Mouse (Mus musculus) cerebellum, adult 11 months (tissue): Measurements from ENCODE around the gene Dpp9.

Source experiments
- DNase-seq: peaks from one replicate; pipeline ENCODE4 v3.0.0; 2022

The Dpp9 gene

DNA sequence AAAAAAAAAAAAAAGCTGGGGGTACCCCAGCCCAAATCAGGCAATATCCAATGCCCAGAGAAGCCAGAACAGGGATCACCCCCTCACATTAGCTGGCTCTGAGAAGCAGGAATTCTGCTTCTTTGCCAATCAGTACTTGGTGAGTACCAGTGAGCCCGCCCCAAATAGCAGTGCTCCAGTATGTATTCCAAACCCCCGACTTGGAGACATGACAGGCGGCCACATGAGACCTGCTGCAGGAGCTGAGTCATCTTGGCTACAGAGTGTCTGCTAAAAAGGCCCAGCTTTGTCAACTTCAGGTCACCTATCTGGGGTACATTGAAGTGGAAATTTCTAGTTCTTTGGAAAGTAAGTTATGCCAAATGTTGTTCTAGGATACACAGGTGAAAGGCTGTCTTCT lies 7.9 kb upstream of the Dpp9 start:
- no peak for DNase-seq

DNA sequence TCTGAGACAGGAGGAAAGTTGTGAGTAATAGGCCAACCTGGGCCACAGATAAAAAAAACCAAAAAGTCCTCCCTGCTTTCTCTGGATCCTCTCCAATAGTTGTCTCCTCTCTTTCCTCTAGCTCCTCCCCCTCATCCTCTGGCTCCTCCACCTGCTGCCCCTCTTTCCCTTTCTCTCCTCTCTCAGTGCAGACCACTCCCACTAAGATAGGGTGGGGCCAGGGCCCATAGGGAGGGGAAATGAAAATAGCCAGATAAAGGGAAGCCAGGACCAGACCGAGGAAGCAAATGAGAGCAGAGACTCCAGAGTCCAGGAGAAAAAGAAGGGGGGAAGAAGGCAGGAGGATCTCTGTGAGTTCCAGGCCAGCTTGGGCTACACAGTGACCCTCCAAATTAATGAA lies 6.2 kb upstream of the Dpp9 start:
- DNase-seq: no peak

DNA sequence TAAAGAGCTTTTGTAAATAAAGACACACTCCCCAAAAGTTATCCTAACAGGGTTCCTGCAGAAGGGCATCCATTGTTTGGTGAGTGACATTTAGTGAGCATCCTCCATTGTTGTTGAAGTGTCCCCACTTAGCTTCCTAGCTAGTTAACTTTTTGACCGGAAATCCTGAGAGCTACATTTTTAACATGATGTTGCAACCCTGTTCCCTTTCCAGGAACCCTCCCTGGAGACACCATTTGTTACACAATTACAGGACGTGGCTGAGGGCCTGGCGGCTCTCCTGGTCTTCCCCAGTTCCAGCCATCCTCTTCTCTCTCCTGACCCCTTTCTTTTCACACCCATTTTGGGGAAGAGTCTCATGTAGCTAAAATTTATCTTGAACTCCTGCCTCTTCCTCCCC lies 1.1 kb upstream of the Dpp9 start:
- DNase-seq: no peak

DNA sequence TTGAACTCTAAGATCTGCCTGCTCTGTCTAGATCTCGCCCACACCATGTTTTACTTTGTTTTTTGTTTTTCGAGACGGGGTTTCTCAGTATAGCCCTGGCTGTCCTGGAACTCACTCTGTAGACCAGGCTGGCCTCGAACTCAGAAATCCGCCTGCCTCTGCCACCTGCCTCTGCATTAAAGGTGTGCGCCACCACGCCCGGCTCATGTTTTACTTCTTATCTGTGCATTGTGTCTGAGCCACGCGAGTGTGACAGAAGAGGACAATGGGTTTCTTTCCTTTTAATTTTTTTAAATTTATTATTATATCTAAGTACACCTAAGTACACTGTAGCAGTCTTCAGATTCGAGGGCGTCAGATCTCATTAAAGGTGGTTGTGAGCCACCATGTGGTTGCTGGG lies 546 bp upstream of the Dpp9 start:
- no peak for DNase-seq

DNA sequence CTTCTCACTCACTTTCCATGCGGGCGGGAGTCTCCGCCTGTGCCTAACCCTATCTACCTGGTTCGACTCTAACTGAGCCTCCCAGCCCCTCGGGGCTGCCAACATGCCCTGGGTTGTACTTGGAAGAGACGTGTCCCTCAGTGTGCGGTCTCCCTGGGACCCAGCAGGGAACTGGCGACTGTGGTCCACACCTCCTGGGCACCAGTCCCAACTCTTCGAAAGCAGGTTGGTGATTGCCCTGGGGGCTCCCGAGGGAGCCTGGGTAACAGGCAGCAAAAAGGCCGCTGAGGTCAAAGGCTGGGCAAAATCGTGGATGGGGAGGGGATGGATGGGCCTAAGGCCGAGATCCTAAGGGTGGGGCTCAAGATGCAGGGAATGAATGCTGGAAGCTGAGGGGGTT lies 1.0 kb downstream of the Dpp9 start:
- DNase-seq: peak; percentile 45

DNA sequence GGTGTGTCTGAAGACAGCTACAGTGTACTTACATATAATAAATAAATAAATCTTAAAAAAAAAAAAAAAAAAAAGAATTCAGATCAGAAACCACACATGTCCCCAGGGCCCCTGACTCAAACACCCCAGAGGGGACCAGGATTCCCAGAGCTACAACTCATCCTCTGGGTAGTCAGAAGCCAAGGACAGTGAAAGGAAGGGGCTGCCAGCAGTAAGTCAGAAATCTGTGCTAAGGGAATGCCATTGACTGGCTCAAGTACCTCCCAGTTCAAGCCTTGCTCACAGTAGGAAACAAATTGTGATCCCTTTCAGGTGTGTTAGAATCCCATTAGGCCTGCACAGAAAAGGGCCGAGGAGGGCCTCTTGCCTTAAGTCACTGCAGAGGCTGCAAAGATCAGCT lies 4.5 kb downstream of the Dpp9 start:
- DNase-seq: no peak

DNA sequence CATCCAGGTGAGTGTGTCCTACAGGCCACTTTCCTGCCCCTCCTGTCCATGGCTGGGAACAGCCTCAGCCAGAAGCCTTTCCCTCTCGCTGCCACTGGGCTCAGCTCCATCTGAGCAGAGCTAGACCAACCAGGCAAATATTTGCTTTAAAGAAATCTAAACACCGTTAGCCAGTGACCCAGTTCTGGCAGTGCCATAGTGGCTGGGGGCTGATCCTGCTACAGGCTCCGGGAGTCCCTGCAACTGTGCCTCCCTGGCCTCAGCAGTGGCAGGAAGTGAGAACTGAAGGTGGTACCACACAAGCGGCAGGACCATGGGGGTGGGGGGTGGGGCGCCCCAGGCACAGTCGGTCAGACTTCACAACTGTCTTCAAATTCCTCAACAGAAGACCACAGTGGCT lies 6.0 kb downstream of the Dpp9 start:
- no peak for DNase-seq

DNA sequence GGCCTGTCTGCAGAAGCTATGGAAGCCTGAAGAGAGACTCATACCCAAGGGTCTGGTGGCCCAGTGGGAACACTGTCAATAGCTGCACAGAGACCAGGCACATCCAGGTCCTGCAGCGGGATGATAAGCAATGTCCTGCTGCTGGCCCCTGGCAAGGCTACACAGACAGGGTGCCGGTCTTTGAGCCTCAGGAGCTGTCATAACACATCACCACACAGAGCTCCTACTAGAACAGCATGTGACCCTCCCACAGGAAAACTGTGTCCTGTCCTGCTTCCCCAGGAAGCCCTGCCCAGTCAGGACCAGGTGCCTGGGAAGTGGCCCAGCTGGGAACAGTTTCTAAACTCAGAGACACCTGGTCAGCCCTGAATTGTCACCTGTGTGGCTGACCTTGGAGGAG lies 7.6 kb downstream of the Dpp9 start:
- DNase-seq: no peak

DNA sequence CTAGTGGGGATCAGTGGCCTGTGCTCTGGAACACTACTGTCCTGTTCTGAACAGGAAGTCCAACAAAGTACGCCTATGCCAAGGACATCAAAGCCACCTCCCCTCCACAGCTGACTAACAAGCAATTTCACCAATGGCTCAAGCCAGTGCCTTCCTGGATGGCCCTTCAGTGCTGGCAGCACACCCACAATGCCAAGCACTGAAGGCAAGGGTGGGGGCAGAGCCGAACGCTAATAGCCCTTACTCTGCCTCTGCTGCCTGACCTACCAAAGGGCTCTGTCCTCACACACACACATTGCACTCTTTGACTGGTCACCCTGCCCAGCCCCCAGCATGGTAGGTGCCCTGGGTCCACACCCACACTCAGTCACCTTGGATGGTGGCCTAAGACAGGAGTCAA lies 9.9 kb downstream of the Dpp9 start:
- no peak for DNase-seq

DNA sequence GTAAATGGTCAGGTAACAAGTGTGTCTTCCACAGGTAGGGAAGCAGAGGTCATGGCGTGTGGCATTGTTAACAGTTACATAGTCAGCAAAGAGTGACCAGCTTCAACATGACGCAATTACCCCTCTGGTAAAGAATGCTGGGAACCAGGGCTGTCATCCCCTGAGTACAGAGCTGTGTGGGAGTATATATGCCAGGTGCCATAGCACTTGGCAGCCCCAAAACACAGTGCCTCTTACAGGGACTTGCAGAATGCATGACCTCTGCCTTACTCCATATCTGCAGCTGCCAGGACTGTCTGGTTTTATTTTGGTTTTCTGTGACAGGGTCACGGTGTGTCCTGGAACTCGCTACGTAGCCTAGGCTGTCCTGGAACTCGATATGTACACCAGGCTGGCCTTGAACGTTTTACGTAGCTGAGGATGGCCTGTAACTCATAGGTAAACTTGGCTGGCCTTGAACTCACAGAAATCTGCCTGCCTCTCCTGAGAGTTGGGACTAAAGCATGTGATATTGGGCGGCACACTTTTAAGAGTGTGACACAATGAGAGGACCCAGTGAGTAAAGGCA lies 10.7 kb downstream of the Dpp9 start:
- no peak for DNase-seq

DNA sequence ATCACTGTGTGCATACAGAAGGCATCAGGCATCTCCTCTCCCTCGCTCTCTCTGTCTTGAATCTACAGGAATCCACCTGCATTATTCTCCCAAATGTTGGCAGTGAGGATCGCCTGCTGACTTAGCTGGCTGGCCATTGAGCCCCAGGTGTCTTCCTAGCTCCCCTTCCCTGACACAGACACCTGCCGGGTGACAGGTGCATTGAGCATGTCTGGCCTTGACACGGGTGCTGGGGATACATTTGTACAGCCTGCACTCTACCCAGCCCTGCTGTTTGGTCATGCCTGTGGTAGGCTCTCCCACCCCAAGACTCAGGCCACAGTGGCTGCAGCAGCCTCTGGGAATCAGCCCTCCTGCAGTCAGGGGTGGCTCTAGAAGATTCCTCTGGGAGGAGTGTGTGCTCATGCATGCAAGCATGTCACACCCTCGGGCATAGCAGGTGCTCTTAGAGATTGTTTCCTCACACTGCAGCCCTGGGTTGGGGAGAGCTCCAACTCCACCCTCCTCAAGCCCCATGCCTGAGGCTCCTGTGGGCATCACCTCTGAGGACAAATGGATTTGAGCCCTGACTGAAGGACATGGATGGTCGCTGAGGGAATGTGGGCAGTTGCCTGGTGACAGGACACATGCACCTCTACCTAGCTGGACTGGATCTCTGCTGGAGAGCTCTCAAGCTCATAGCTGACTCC lies 11.6 kb downstream of the Dpp9 start:
- DNase-seq: no peak

DNA sequence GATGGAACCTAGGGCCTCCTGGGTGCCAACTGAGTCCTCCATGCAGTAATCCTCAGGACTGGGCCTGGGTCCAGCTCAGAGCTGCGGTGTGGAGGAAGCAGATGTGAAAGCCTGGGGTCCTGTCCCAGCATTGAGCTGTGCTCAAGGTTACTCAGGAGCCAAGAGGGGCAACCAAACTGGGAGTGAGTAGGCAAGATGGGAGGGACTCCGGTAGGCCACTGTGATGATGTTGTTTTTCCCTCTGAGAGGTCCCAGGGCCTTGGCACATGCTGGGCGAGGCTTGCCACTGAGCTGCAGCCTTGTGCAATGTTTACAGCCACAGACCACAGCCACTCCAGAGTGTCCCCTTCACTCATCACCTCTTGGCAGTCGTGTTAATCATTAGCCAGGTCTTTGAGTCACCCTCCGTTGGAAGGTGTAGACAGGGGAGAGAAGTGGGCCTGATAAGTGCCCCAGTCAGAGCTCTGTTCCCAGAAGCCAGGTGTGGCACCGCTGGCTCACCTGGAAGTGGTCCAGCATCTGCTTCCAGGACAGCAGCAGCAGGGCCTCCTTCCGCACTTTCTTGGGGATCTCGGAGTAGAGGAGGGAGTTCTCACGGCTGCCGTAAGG lies 12.3 kb downstream of the Dpp9 start:
- DNase-seq: no peak

DNA sequence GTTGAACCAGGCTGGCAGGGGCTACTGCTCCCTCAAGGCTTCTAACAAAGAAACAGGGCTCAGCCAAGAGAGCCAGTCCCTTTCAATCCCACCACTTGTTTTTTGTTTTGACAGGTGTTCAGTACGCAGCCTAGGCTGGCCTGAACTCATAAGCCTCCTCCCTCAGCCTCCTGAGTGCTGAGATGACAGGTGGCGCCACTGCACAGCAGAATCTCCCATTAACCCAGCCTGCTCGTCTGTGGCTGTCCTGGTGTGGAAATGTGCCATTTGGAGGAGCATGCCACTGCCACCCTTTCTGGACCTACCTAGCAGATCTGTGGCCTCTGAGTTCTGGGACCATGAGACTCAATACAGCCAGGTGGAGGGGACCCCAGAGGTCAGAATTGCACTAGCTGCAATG lies 15.0 kb downstream of the Dpp9 start:
- DNase-seq: no peak

DNA sequence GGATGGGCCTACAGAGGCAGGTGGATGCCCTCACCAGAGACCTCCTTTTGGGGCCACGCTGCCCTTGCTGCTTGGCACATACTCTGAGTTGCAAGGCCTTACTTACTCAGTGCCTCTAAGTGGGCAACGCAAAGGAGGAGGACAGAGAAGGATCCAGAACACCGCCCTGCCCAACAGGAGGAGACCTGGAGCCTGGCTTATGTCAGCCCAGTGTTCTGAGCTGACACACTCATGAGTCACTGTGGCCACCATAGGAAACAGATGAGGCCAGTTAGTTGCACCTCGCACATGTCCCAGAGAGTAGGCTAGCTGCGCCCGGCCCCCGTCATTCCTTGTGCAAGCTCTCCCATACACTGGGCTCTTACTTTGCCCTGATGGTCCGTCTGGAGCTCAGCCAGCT lies 16.2 kb downstream of the Dpp9 start:
- no peak for DNase-seq

DNA sequence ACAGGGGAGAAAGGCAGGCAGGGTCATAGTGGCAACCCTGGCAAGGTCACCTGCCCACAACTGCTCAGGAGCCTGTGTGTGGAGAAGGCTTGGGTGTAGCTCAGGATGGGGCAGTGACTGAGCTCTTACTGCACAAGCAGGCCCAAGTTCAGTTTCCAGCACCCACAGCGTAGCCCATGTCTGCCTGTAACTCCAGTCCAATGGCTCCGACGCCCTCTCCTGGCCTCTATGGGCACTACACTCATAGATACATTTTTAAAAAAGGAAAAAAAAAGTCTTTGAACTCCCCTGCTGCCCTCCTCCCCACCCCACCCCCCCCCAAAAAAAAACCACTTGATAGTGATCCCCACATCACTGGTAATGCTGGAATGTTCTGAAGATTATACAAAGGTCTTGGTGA lies 17.1 kb downstream of the Dpp9 start:
- DNase-seq: no peak

DNA sequence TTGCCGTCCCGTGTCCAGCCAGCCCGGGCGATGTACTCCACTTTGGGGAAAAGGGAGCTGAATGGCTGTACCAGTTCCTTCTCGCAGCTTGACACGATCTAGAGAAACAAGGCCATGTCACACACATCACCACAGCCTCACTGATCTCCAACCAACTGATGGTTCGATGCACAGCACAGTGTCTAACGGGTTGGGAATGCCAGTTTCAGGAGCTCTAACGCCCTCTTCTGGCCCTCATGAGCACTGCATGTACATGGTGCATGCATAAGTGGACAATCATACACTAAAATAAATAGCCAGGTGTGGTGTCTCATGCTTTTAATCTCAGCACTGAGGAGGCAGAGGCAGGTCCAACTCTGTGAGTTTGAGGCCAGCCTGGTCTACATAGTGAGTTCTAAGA lies 18.1 kb downstream of the Dpp9 start:
- DNase-seq: no peak

DNA sequence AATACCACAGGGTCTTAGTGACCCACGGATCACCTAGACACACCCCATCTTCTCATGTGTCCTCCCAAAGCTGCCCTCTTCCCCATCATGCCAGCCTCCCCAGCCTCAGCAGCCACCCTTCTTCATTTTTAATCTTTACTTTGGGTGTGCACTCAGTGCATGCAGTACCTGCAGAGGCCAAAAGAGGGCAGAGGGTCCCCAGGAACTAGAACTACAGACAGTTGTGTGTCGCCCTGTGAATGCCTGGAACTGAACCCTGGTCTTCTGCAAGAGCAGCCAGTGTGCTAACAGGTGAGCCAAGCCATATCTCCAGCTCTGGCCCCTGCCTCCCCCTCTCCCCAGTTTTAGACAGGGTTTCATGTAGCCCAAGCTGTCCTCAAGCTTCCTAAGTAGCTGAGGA lies 21.8 kb downstream of the Dpp9 start:
- DNase-seq: no peak

DNA sequence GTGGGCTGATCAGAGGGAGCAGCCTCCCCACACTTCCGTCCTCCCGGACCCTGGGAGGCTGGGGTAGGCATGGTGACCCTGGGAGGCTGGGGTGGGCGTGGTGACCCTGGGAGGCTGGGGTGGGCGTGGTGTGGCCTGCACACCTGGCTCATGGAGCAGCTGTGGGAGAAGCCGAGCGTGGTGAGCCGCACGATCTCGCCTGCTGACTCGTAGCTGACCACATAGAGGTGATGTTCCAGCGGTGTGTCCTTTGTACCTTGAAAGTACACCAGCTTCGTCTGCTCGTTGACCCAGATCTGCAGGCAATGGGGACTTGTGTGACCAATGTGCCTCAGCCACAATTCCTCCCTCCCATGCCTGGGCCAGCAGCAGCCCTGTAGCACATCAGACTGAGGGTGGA lies 23.9 kb downstream of the Dpp9 start:
- DNase-seq: no peak

DNA sequence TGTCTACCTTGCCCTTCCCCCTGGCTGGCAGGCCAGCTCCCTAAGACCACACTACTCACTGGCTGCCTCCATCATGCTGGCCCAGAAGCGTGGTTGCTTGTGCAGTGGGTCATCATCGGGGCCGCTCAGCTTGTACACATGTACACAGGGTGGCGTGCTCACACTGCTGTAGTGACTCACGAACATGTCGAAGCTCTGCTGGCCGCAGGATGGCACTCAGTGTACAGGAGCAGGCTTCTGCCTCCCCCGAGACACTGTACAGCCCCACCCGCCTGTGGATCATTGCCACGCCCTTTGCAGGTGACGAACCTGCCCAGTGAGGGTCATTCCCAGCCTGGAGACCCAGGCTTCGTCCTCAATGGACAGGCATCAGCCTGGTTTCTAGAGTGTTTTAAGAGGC lies 24.3 kb downstream of the Dpp9 start:
- DNase-seq: no peak

DNA sequence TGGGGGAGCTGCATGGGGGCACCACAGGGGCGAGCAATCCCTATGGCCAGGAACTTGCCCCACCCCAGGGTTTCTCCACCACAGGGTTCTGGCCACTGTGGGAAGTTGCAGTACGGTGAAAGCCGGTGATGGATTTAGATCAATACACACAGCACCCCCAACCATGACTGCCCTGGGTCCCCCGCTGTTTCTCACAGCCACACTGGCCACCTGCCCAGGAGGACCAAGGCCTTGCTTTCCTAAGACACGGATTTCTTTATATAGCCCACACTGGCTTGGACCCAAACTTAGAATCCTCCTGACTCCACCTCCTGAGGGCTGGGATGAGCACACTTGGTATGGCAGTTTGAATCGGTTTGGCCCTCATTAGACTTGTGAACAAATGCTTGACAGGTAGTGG lies 27.4 kb downstream of the Dpp9 start:
- no peak for DNase-seq

DNA sequence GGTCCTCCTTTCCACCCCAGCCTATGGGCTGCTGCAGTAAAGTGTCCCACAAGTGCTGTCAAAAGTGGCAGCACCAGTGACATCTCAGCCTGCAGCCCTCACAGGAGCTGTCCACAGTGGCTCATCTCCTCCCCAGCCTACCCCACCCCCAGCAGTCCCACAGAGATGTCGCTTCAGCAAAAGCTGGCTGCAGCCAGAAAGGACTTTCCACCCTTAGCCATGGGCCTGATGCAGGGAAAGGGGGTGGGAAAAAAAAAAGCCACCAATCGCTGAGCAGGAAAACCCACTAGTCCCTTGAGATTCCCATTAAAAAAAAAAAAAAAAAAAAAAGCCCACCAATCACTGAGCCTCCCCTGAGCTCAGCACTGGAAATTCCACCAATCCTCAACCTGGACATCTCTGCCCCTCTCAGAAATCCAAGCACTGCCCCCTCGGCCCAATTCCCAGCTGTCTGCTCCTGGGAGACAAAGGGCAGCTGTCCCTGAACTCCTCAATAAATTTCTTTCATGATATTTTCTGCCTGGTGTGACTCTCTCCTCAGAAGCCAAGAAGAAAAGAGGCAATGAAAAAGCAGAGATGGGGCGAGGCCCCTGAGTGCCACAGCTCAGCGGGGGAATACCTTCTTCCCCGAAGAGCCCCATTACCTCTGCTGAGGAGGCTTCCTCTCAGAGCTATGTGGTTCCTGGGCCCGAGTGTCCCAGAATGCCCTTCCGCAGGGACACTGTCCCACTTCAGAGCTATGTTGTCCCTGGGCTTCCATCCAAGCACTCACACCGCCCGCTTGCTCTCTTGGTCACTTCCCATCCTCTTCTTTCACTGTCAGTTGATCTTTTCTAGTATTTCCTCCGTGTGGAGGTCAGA lies 33.2 kb downstream of the Dpp9 start:
- no peak for DNase-seq

DNA sequence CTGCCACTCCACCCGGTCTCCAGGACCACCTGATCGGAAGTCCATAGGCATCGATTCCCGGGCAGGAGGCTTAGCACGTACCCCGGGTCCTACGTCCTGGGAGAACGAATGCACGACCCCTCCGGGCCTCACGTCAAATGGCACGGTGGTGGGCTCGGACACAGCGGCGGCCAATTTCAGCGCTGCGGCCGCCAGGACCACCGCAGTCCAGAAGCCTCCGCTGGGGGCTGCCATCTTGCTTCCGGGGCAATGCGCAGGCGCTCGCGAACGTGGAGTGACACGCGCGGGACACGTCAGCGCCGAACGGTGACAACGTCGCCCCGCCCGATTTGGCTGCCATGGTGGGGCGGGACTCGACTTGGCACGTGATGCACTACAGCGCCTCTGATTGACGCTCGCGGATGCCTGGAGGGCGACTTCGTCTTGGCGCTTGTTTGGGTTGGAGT lies 35.0 kb downstream of the Dpp9 start, which contains the start of gene Mydgf:
Mydgf (minus strand) TSS at position 263 of the 446 bp plus-strand sequence.
- peak; percentile 92 for DNase-seq

DNA sequence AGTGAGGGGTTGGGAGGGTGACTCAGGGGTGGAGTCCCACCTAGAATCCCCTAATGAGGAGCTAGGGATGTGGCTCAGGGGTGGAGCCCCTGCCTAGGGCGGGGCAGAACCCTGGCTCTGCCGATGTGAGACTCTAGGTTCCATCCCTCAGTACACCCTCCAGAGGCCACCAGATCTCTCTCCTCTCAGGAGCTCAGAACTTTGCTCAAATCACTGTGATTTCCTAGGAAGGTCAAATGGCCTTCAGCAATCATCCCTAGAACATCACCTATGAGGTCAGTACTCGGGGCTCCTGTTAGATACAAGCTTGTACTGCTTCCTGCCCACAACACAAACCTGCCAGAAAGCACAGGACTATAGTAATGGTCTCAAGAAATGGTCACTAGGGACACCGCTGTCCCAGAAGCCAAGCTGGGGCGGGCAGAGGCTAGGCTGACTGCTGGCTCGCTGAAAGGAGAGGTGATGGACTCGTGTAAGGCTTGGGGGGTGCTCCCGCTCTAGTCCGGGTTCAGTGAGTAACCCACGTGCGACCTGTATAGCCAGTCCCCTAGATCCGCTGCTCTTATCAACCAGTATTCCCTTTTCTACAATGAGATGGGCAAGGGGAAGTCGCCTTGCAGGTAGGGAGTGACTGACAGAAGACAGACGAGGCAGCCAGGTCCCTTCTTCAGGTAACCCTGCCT lies 35.6 kb downstream of the Dpp9 start:
- no peak for DNase-seq
